Mouse (Mus musculus): Measurements from ENCODE around the gene Eif5a2. TPM values are rescaled to one million over a fixed set of nuclear protein-coding genes. Genes with fewer than 3 reads are reported as not detected.
A peak's percentile ranks its signal among the peaks of the same experiment; 100 is the strongest.

Eif5a2 gene
- total RNA-seq, 2 experiments from 2014 or later: 1.5 TPM

GRCm38 (mm10) chr3:28805301-28806097 lies 24.4 kb downstream of the Eif5a2 start, which contains the start of gene Rpl22l1:
TSS of gene Rpl22l1 (plus strand) at chr3:28805436.
- intact Hi-C loops (cut with DNase I; ENCODE audit: low total_unique reads): no loop called here
- peak; percentile 99 for DNase-seq

DNA sequence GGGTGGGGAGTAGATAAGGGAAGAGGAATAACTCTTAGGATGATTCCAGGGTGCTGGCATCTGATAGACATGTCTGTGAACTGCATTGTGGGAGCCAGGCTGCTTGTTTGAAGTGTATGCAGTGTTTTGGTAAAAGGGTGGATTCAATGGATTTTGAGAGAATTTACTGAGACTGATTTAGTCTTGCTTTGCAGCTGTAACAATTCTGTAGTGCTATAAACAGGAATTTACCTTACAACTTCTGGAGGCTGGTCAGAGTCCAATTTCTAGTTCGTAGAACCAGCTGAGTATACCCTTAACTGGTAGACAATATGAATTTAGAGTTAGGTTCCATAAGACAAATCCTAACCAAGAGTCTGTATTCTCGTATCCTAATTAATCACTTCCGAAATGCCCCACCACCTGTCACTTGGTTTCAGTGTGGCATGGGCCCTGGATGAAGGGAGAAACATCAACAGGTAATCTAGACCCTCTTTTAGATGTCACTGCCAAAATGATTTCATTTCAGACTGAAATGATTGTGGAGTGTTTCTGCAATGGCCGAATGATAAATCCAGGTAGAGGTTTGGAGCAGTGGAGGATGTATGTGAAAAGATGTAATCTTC lies 27.1 kb downstream of the Eif5a2 start:
- intact Hi-C loops (cut with DNase I; ENCODE audit: low total_unique reads): no loop called here
- DNase-seq: no peak

GRCm38 (mm10) chr3:28811441-28811840 lies 30.4 kb downstream of the Eif5a2 start:
- intact Hi-C loops (cut with DNase I; ENCODE audit: low total_unique reads): no loop called here
- DNase-seq: no peak

GRCm38 (mm10) chr3:28814361-28814760 lies 33.3 kb downstream of the Eif5a2 start:
- no peak for DNase-seq
- intact Hi-C loops (cut with DNase I; ENCODE audit: low total_unique reads): loop anchor here (2.0 kb wide), 1 partner anchor 154 kb away; no protein-coding TSS in a partner anchor

DNA sequence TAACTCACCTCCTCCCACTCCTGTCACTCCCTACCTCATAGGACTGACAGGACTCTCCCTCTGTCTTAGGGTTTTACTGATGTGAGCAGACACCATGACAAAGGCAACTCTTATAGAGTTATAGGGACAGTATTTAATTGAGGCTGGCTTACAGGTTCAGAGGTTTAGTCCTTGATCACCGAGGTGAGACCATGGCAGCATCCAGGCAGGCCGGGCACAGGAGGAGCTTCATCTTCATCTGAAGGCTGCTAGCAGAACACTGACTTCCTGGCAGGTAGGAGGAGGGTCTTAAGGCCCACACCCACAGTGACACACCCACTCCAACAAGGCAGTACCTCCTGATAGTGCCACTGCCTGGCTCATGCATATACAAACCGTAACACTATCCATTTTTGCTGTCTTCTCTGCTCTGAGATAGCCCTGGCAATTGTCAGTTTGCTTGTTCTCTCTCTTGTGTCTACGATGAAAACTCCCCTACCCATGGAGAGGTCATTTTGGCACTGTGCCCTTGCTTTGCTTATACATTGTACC lies 35.0 kb downstream of the Eif5a2 start:
- no peak for DNase-seq
- intact Hi-C loops (cut with DNase I; ENCODE audit: low total_unique reads): no loop called here

GRCm38 (mm10) chr3:28826272-28826671 lies 45.2 kb downstream of the Eif5a2 start:
- intact Hi-C loops (cut with DNase I; ENCODE audit: low total_unique reads): no loop called here
- DNase-seq: no peak

GRCm38 (mm10) chr3:28827605-28828004 lies 46.5 kb downstream of the Eif5a2 start:
- DNase-seq: no peak
- intact Hi-C loops (cut with DNase I; ENCODE audit: low total_unique reads): no loop called here

DNA sequence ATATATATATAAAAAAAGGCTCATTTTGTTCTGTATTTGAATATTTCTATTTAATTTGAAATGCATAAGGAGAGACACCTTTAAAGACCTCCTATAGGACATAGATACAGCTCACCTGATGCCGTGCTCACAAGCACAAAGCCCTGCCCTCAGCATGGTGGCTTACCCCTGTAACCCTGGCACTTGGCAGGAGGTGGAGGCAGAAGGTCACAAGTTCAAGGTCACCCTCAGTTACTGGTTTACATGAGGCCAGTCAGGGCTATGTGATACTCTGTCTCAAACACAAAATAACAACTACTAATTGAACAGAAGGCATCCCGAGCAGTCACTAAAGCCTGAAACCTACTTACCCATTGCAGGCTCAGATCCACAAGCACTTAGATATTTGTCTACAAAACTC lies 48.4 kb downstream of the Eif5a2 start:
- intact Hi-C loops (cut with DNase I; ENCODE audit: low total_unique reads): no loop called here
- DNase-seq: no peak

DNA sequence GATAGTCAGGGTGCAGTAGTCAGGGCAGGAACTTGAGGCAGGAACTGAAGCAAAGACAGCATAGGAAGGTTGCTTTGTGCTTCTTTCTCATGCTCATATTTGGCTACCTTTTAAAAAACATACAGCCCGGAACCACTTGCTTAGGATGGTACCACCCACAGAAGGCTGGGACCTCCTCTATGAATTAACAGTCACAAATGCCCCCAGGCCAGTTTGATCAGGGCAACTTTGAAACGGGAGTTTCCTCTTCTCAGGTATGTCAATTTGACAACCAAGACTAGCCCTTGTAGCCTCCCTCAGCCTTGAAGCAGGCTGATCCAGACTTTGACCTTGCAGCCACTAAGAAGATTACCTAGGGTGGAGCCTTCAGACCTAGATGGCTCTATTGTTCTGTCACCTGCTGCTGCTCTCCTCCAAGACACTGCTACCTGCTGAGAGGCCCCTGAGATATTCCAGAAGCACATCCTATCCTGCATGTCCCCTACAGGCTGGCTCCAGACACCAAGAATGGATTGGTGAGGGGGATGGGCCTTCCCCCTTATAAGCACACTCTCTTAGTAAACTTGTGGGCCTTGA lies 55.8 kb downstream of the Eif5a2 start:
- no peak for DNase-seq
- intact Hi-C loops (cut with DNase I; ENCODE audit: low total_unique reads): no loop called here

DNA sequence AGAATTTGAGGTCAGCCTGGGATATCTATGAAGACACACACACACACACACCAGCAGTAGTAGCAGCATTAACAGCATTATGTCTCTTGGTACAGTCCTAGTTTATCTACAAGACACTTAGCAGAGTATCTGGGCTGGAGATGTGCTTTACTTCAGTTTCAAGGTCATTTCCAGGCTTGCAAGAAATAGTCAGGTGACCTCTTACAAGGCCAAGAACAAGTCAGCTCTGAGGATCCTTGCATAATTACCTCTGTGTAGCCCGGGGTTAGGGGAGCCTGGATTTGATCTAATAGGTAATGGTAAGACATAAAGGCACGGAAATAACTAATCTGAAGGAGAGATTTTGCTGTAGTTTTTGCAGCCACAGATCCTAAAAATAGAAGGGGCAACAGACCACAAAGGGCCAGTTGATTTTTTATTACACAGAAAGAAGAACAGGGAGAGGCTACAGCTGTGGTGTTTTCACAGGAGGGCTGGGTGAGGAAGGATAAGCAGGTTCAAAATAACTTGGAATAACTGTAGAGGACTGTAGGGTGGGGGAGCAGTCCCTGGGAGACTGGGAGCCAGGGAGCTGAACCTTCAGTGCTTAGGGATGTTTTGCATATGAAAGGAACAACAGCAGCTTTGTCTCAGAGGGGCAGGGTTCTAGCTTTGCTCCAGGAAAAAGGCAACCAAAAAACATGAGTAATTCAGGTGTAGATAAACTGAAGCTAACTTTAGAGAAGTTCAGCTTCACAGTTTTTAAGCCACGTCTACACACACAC lies 61.0 kb downstream of the Eif5a2 start:
- intact Hi-C loops (cut with DNase I; ENCODE audit: low total_unique reads): no loop called here
- no peak for DNase-seq

DNA sequence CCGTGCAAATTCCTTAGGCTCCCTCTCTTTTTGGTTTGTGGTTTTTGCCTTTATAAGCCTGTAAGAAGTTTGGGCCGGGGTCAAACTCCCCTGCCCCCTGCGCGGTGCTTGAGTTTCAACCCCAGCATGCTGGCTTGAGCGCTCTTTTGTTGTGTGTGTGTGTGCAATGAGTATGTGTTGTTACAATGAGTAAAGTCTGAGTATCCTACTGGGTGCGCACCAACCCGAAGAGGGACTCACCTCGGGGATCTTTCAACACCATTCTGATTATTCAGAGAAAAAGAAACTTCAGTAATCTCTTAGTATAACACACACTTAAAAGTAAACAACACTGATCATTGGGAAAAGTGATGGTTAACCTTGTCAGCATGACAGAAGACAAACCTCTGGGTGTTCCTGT lies 62.2 kb downstream of the Eif5a2 start:
- DNase-seq: no peak
- intact Hi-C loops (cut with DNase I; ENCODE audit: low total_unique reads): no loop called here

- intact Hi-C loops (cut with DNase I; ENCODE audit: low total_unique reads): no loop called here
- no peak for DNase-seq
Measured at GRCm38 (mm10) chr3:28847115-28847514, 66.0 kb downstream of the Eif5a2 start.

Other genes starting within 250 kb of the Eif5a2 start
- not detected for gene Slc2a2, start 83.4 kb upstream of the Eif5a2 start, total RNA-seq (2021)
- gene Rpl22l1, start 24.2 kb downstream of the Eif5a2 start, total RNA-seq (2021): 100 to 1,000 TPM; 164 to 179 TPM
- not detected for gene Gm1527, start 111.3 kb downstream of the Eif5a2 start, total RNA-seq (2021)

Data from gastrocnemius, postnatal 14 days (tissue).